8 mouse cellular contexts compared by ENCODE assay signal in genomic region chr9:97018677-97019147, GRCm38 (mm10). TPM values are rescaled to one million over a fixed set of nuclear protein-coding genes. Genes with fewer than 3 reads are reported as not detected.
A peak's percentile ranks its signal among the peaks of the same experiment; 100 is the strongest.
DNase-seq lines count a peak whose midpoint lies in the region; ATAC-seq and TF ChIP-seq lines count a peak whose summit lies in the region.

Gene Spsb4, minus strand, starts transcription at chr9:97018843.

- H3K4me1 ChIP-seq in forebrain, embryonic 14.5 days (ENCODE audit: control insufficient read depth, insufficient read depth, low read length) = peaks cover 33% of the 10 kb centered on the region
- H3K4me1 ChIP-seq in neural tube, embryonic 14.5 days (ENCODE audit: control insufficient read depth, insufficient read depth, low read length) = peaks cover 30% of the 10 kb centered on the region

- H3K9ac ChIP-seq in forebrain, embryonic 14.5 days (ENCODE audit: low read length) = peak within 1 kb of the TSS; percentile 97
- peak within 1 kb of the TSS; percentile 88 for H3K9ac ChIP-seq in neural tube, embryonic 14.5 days (replicated peaks; ENCODE audit: low read depth, low read length)

- H3K79me2 ChIP-seq in C2C12 (ENCODE audit: control insufficient read depth, insufficient read depth) = no peaks in the 10 kb centered on the region

- peak within 1 kb of the TSS; percentile 83 for H3ac ChIP-seq in C2C12 (ENCODE audit: control insufficient read depth, insufficient read length, low read depth)

- H3K27me3 ChIP-seq in C2C12 (ENCODE audit: control insufficient read depth, insufficient read depth, insufficient read length) = no peaks in the 10 kb centered on the region
- H3K27me3 ChIP-seq in forebrain, embryonic 14.5 days (replicated peaks; ENCODE audit: control insufficient read depth, insufficient read depth, low read length) = no peaks in the 10 kb centered on the region
- H3K27me3 ChIP-seq in neural tube, embryonic 14.5 days (ENCODE audit: control insufficient read depth, insufficient read depth, low read length) = no peaks in the 10 kb centered on the region

- no peaks in the 10 kb centered on the region for H3K36me3 ChIP-seq in C2C12 (ENCODE audit: control insufficient read depth, insufficient read depth)
- H3K36me3 ChIP-seq in forebrain, embryonic 14.5 days (ENCODE audit: control insufficient read depth, insufficient read depth, low read length) = no peaks in the 10 kb centered on the region
- no peaks in the 10 kb centered on the region for H3K36me3 ChIP-seq in neural tube, embryonic 14.5 days (ENCODE audit: control insufficient read depth, insufficient read depth, low read length)

- H3K9me3 ChIP-seq in forebrain, embryonic 14.5 days (replicated peaks; ENCODE audit: control insufficient read depth, low read length) = no peaks in the 10 kb centered on the region
- H3K9me3 ChIP-seq in neural tube, embryonic 14.5 days (ENCODE audit: control insufficient read depth, low read length) = no peaks in the 10 kb centered on the region

- DNase-seq in c-Kit-positive CD71-negative TER-119-negative erythroid progenitor cells, embryonic 14.5 days (ENCODE audit: low read depth) = peak; percentile 32
- peak; percentile 91 for DNase-seq in forebrain, embryonic 14.5 days (ENCODE audit: low spot score)
- DNase-seq in heart, postnatal 10 days = peak; percentile 89 to 92
- peak; percentile 77 to 86 for DNase-seq in kidney, postnatal 36 days
- peak; percentile 61 to 70 for DNase-seq in lung, adult 18-20 months
- peak; percentile 13 to 16 for DNase-seq in thymus, adult 18-20 months

- peak; percentile 31 for TF ChIP-seq CTCF in C2C12 (IDR thresholded peaks at IDR 0.05; ENCODE audit: control insufficient read depth, insufficient read depth, insufficient read length)

- ATAC-seq in forebrain, embryonic 14.5 days = peak; percentile 89
- ATAC-seq in neural tube, embryonic 14.5 days (ENCODE audit: low read depth) = peak; percentile 88

- intact Hi-C loops in heart, postnatal 10 days (cut with DNase I) = loop anchor here (1.0 to 2.0 kb wide), 3 partner anchors 50 to 102 kb away; no protein-coding TSS in a partner anchor

- WGBS in forebrain, embryonic 14.5 days = 1% methylated on average over 32 of the region's 47 CpGs
- under 1% methylated on average over 38 of the region's 47 CpGs for WGBS in neural tube, embryonic 14.5 days

- H3K27ac ChIP-seq in forebrain, embryonic 14.5 days (ENCODE audit: low read depth, low read length) = peak within 1 kb of the TSS; percentile 96
- H3K27ac ChIP-seq in neural tube, embryonic 14.5 days (ENCODE audit: low read depth, low read length) = peak within 1 kb of the TSS; percentile 99

- no peaks in the 10 kb centered on the region for H3K79me3 ChIP-seq in C2C12 (ENCODE audit: low read depth)

- H3K4me3 ChIP-seq in C2C12 (ENCODE audit: insufficient read depth, poor library complexity, severe bottlenecking) = peak within 1 kb of the TSS; percentile 32
- H3K4me3 ChIP-seq in forebrain, embryonic 14.5 days (ENCODE audit: low read depth, low read length) = peak within 1 kb of the TSS; percentile 79
- peak within 1 kb of the TSS; percentile 85 for H3K4me3 ChIP-seq in neural tube, embryonic 14.5 days (ENCODE audit: low read depth, low read length)

- peak within 1 kb of the TSS; percentile 75 for H3K4me2 ChIP-seq in forebrain, embryonic 14.5 days (ENCODE audit: low read length)
- H3K4me2 ChIP-seq in neural tube, embryonic 14.5 days (ENCODE audit: low read depth, low read length) = peak within 1 kb of the TSS; percentile 84

TF ChIP-seq in C2C12, 6 proteins besides CTCF, POLR2A, EP300 and RAD21:
- TF ChIP-seq CEBPB (IDR thresholded peaks at IDR 0.05; ENCODE audit: low read depth) (no peak), USF1 (IDR thresholded peaks at IDR 0.05; ENCODE audit: low read depth) (no peak), MYOG (IDR thresholded peaks at IDR 0.05; ENCODE audit: control insufficient read depth, extremely low read depth, insufficient read length) (no peak), MYOD1 (IDR thresholded peaks at IDR 0.05; ENCODE audit: control insufficient read depth, insufficient read length, low read depth) (no peak), MAX (IDR thresholded peaks at IDR 0.05) (no peak), FOSL1 (IDR thresholded peaks at IDR 0.05; ENCODE audit: insufficient read depth, low read length, poor library complexity, severe bottlenecking) (no peak)

RNA-seq across cellular contexts. Expression of gene Spsb4, which starts in this region (rescaled TPM):
- 1.6 TPM for polyA plus RNA-seq in C2C12 (2012; fragmentation: generic; extraction: Trizol)
- polyA plus RNA-seq in forebrain, embryonic 14.5 days (2014; fragmentation: Nextera tagmentation; extraction: Ambion mirVana) = 18.3 and 20.8 TPM in 2 replicates
- 10 to 100 TPM; 11.4 to 17.9 TPM for total RNA-seq in heart, postnatal 10 days (2021)
- polyA plus RNA-seq in neural tube, embryonic 14.5 days (2014; fragmentation: Nextera tagmentation; extraction: Ambion mirVana) = 22.9 and 29.7 TPM in 2 replicates

Comparison
In these comparisons a context has a peak if more than half of its experiments do, and no peak if none do; other contexts are left out.
1. Peak in every context shown above with its lines: DNase-seq, ATAC-seq, H3K4me3 ChIP-seq and H3K27ac ChIP-seq.
2. H3K4me3 ChIP-seq: peak in every context shown above with its lines; median percentile 85 in neural tube, embryonic 14.5 days; 79 in forebrain, embryonic 14.5 days; 32 in C2C12.
3. DNase-seq: peak in every context shown above with its lines; median percentile 91 in forebrain, embryonic 14.5 days; 90 in heart, postnatal 10 days; 82 in kidney, postnatal 36 days; 66 in lung, adult 18-20 months; 32 in c-Kit-positive CD71-negative TER-119-negative erythroid progenitor cells, embryonic 14.5 days; 14 in thymus, adult 18-20 months.